ENCODE assay signal across 23 mouse cellular contexts in genomic region chr6:137125006-137125405, GRCm38 (mm10). TPM values are rescaled to one million over a fixed set of nuclear protein-coding genes. Genes with fewer than 3 reads are reported as not detected.
DNase-seq lines count a peak whose midpoint lies in the region; ATAC-seq and TF ChIP-seq lines count a peak whose summit lies in the region.
"Had no signal": no experiment of that assay in that cellular context is flagged by ENCODE, and none has a peak within 500 bp of the region (broad histone marks: within the 10 kb centered on the region; RNA-seq: fewer than 3 reads in every experiment).

No protein-coding gene starts in this region.

- 30% methylated on average over 3 of the region's 3 CpGs for WGBS in lung, postnatal 0 days
- WGBS in lung, adult 2 months = 47% methylated on average over 3 of the region's 3 CpGs
- 42% methylated on average over 3 of the region's 3 CpGs for WGBS in stomach, embryonic 14.5 days

- H3K27ac ChIP-seq in lung, postnatal 0 days (ENCODE audit: low read length) = no peak overlapping the region
- H3K27ac ChIP-seq in stomach, embryonic 14.5 days (ENCODE audit: low read length) = peak overlapping the region; percentile 44; the same call in 1 of the 2 replicates
- H3K27ac ChIP-seq: forebrain, embryonic 15.5 days; heart, embryonic 10.5 days; hindbrain, embryonic 14.5 days had no signal

- no peak for ATAC-seq in lung, postnatal 0 days
- ATAC-seq in stomach, embryonic 14.5 days (ENCODE audit: insufficient number of reproducible peaks, insufficient read depth, low FRiP score, low read depth) = no peak
- ATAC-seq: forebrain, embryonic 15.5 days had no signal

- no peak overlapping the region for H3K9ac ChIP-seq in lung, postnatal 0 days (replicated peaks; ENCODE audit: low read depth)
- H3K9ac ChIP-seq in stomach, embryonic 14.5 days (replicated peaks; ENCODE audit: low read depth, low read length) = no peak overlapping the region
- H3K9ac ChIP-seq: embryonic facial prominence, embryonic 15.5 days; forebrain, embryonic 15.5 days; hindbrain, embryonic 14.5 days had no signal

- H3K4me1 ChIP-seq in lung, postnatal 0 days (ENCODE audit: insufficient read depth, low read depth, low read length) = peaks cover 16% of the 10 kb centered on the region; the same call in 1 of the 2 replicates
- peaks cover 14% of the 10 kb centered on the region for H3K4me1 ChIP-seq in lung, adult 2 months (ENCODE audit: control insufficient read depth, insufficient read depth, low read length)
- H3K4me1 ChIP-seq in stomach, embryonic 14.5 days (ENCODE audit: control insufficient read depth, insufficient read depth, low read length) = peaks cover 10% of the 10 kb centered on the region; the same call in 1 of the 2 replicates
- H3K4me1 ChIP-seq: forebrain, embryonic 15.5 days had no signal

- TF ChIP-seq EP300 in lung, postnatal 0 days (IDR thresholded peaks at IDR 0.05) = no peak

- H3K4me2 ChIP-seq in lung, postnatal 0 days (replicated peaks; ENCODE audit: low read depth, low read length) = no peak overlapping the region
- H3K4me2 ChIP-seq in stomach, embryonic 14.5 days (replicated peaks; ENCODE audit: low read depth, low read length) = no peak overlapping the region
- H3K4me2 ChIP-seq: embryonic facial prominence, embryonic 15.5 days; forebrain, embryonic 15.5 days; hindbrain, embryonic 14.5 days had no signal

- H3K27me3 ChIP-seq in lung, postnatal 0 days (replicated peaks; ENCODE audit: insufficient read depth, low read length) = no peaks in the 10 kb centered on the region
- no peaks in the 10 kb centered on the region for H3K27me3 ChIP-seq in stomach, embryonic 14.5 days (ENCODE audit: control insufficient read depth, insufficient read depth, low read length)
- H3K27me3 ChIP-seq: CH12.LX; embryonic facial prominence, embryonic 15.5 days; forebrain, embryonic 15.5 days had no signal

- intact Hi-C loops in left cerebral cortex, postnatal 10 days (cut with DNase I) = no loop called here

- DNase-seq in adrenal gland, adult (ENCODE audit: inconsistent age in 2 of 2, low spot score in 1 of 2) = peak; percentile 36 to 86
- DNase-seq in adrenal gland, postnatal 4 days (ENCODE audit: low spot score in 2 of 2) = no peak
- peak; percentile 18 for DNase-seq in lung, postnatal 0 days (ENCODE audit: low spot score)
- no peak for DNase-seq in lung, adult 2 months
- no peak for DNase-seq in left cerebral cortex, postnatal 10 days (ENCODE audit: extremely low spot score in 1 of 2, low spot score in 2 of 2)
- no peak for DNase-seq in frontal cortex, adult 2 months (ENCODE audit: extremely low spot score in 1 of 2, low spot score in 1 of 2)
- DNase-seq in frontal cortex, postnatal 14 days (ENCODE audit: low spot score in 2 of 2) = no peak
- DNase-seq: adrenal gland, adult 8-10 months; cerebellum, adult 11 months; cerebellum, adult 8-10 months; cerebellum, postnatal 14 days; embryo, embryonic 11 days; gastrocnemius, postnatal 14 days; heart, adult 18-20 months; heart, postnatal 10 days had no signal

- no peak overlapping the region for H3K4me3 ChIP-seq in lung, postnatal 0 days (ENCODE audit: low read depth, low read length)
- H3K4me3 ChIP-seq in lung, adult 2 months (replicated peaks; ENCODE audit: extremely low read depth, low read depth, low read length) = no peak overlapping the region
- H3K4me3 ChIP-seq in stomach, embryonic 14.5 days (ENCODE audit: low read depth, low read length) = no peak overlapping the region
- H3K4me3 ChIP-seq: embryonic facial prominence, embryonic 15.5 days; forebrain, embryonic 15.5 days; heart, embryonic 10.5 days had no signal

- no peak for TF ChIP-seq CTCF in lung, postnatal 0 days (IDR thresholded peaks at IDR 0.05)
- no peak for TF ChIP-seq CTCF in lung, adult 2 months (IDR thresholded peaks at IDR 0.05; ENCODE audit: insufficient read depth, low read length)

- no peaks in the 10 kb centered on the region for H3K36me3 ChIP-seq in lung, postnatal 0 days (ENCODE audit: insufficient read depth, low read length)
- no peaks in the 10 kb centered on the region; the same call in 1 of the 2 replicates for H3K36me3 ChIP-seq in stomach, embryonic 14.5 days (ENCODE audit: control insufficient read depth, insufficient read depth, low read length)
- H3K36me3 ChIP-seq: embryonic facial prominence, embryonic 15.5 days; forebrain, embryonic 15.5 days; heart, embryonic 10.5 days had no signal

- H3K9me3 ChIP-seq in lung, postnatal 0 days (ENCODE audit: low read length) = no peaks in the 10 kb centered on the region
- no peaks in the 10 kb centered on the region for H3K9me3 ChIP-seq in stomach, embryonic 14.5 days (ENCODE audit: control insufficient read depth, low read depth, low read length)
- H3K9me3 ChIP-seq: embryonic facial prominence, embryonic 15.5 days; forebrain, embryonic 15.5 days; heart, embryonic 10.5 days had no signal

- TF ChIP-seq POLR2A in lung, adult 2 months (IDR thresholded peaks at IDR 0.05; ENCODE audit: borderline replicate concordance, extremely low read depth, low read depth, low read length) = no peak

RNA-seq across cellular contexts. Expression of gene Rerg, which starts 45.3 kb away (rescaled TPM):
- 100 to 1,000 TPM; 110 to 116 TPM for total RNA-seq in adrenal gland, postnatal 4 days (2021)
- polyA plus RNA-seq in lung, postnatal 0 days (2015; fragmentation: Nextera tagmentation; extraction: Ambion mirVana) = 33.4 and 42.9 TPM in 2 replicates
- polyA plus RNA-seq in lung, adult 2 months (2012; rRNA removed) = 9.2 and 14.8 TPM in 2 replicates
- 32.6 and 36.5 TPM in 2 replicates for polyA plus RNA-seq in stomach, embryonic 14.5 days (2014; fragmentation: Nextera tagmentation; extraction: Ambion mirVana)
- total RNA-seq in left cerebral cortex, postnatal 10 days (2021) = 1 to 10 TPM; 6.6 to 7.8 TPM
- polyA plus RNA-seq in frontal cortex, adult 2 months (2012; rRNA removed) = 18.4 and 22.2 TPM in 2 replicates
- total RNA-seq: CH12.LX; common myeloid progenitor, adult 5-6 weeks; hematopoietic stem cell, adult 5-6 weeks had no signal

Comparison
In these comparisons a context has a peak if more than half of its experiments do, and no peak if none do; other contexts are left out.
1. DNase-seq: peak in adrenal gland, adult (2 of 2) and lung, postnatal 0 days (single experiment); none in adrenal gland, postnatal 4 days (0 of 2), lung, adult 2 months (single experiment), left cerebral cortex, postnatal 10 days (0 of 2), frontal cortex, adult 2 months (0 of 2) and frontal cortex, postnatal 14 days (0 of 2).